Mouse (Mus musculus) MEL (cell line): ENCODE data around the gene Gpr146.

ENCODE experiments used
- BHLHE40 ChIP-seq: IDR thresholded peaks from 2 replicates; pipeline ENCODE4 v1.6.1; 2012; ENCODE audit warnings: low read depth, mild to moderate bottlenecking, inconsistent platforms, low read length, improper control_type of control experiment, borderline replicate concordance
- CTCF ChIP-seq, 3 experiments: IDR thresholded peaks in 2 of 3; conservative IDR thresholded peaks in 1 of 3; 2 replicates each; pipeline ENCODE4 v1.5.1; 2011 to 2012; ENCODE audit warnings: low read length in 3 of 3, low read depth in 2 of 3, mild to moderate bottlenecking in 2 of 3, improper control_type of control experiment in 1 of 3, inconsistent platforms in 1 of 3, mixed read lengths in 1 of 3, moderate library complexity in 1 of 3; ENCODE audit not compliant: control insufficient read depth in 1 of 3, insufficient read depth in 1 of 3, poor library complexity in 1 of 3, severe bottlenecking in 1 of 3
- ELF1 ChIP-seq: IDR thresholded peaks from 2 replicates; pipeline ENCODE4 v1.6.1; 2014; ENCODE audit warnings: low read depth, mild to moderate bottlenecking, inconsistent platforms, low read length, improper control_type of control experiment, moderate library complexity
- EP300 ChIP-seq, 2 experiments: IDR thresholded peaks; 2 replicates each; pipeline ENCODE4 v1.6.1; 2011; ENCODE audit warnings: improper control_type of control experiment in 2 of 2, low read length in 2 of 2, low read depth in 1 of 2, mild to moderate bottlenecking in 1 of 2
- JUND ChIP-seq: IDR thresholded peaks from 2 replicates; pipeline ENCODE4 v1.6.1; 2011; ENCODE audit warnings: low read depth, mild to moderate bottlenecking, improper control_type of control experiment, low read length
- KAT2A ChIP-seq: conservative IDR thresholded peaks from 2 replicates; pipeline ENCODE4 v1.6.1; 2012; ENCODE audit warnings: low read depth, low read length, improper control_type of control experiment, inconsistent platforms
- MAZ ChIP-seq: IDR thresholded peaks from 2 replicates; pipeline ENCODE4 v1.6.1; 2012; ENCODE audit warnings: low read depth, mild to moderate bottlenecking, inconsistent platforms, low read length, improper control_type of control experiment
- MXI1 ChIP-seq: IDR thresholded peaks from 2 replicates; pipeline ENCODE4 v1.6.1; 2011; ENCODE audit warnings: mild to moderate bottlenecking, low read depth, low read length, improper control_type of control experiment
- NRF1 ChIP-seq: IDR thresholded peaks from 2 replicates; pipeline ENCODE4 v1.6.1; 2014; ENCODE audit warnings: low read depth, mild to moderate bottlenecking, inconsistent platforms, low read length, improper control_type of control experiment, moderate library complexity; ENCODE audit not compliant: poor library complexity, insufficient read depth, severe bottlenecking
- POLR2A ChIP-seq, 2 experiments: IDR thresholded peaks; 2 replicates each; pipeline ENCODE4 v1.6.1; 2011 to 2012; ENCODE audit warnings: low read length in 2 of 2, mild to moderate bottlenecking in 2 of 2, control low read depth in 1 of 2, improper control_type of control experiment in 1 of 2, low read depth in 1 of 2, moderate library complexity in 1 of 2; ENCODE audit not compliant: control insufficient read depth in 1 of 2, insufficient read depth in 1 of 2, poor library complexity in 1 of 2
- SMC3 ChIP-seq: IDR thresholded peaks from 2 replicates; pipeline ENCODE4 v1.6.1; 2011; ENCODE audit warnings: low read depth, low read length, improper control_type of control experiment
- USF1 ChIP-seq: IDR thresholded peaks from 2 replicates; pipeline ENCODE4 v1.6.1; 2014; ENCODE audit warnings: low read depth, mild to moderate bottlenecking, inconsistent platforms, low read length, improper control_type of control experiment, moderate library complexity
- ZNF384 ChIP-seq: IDR thresholded peaks from 2 replicates; pipeline ENCODE4 v1.6.1; 2012; ENCODE audit warnings: low read depth, mild to moderate bottlenecking, inconsistent platforms, low read length, improper control_type of control experiment

GRCm38 (mm10) chr5:139351134-139351533, 26.4 kb upstream of the Gpr146 start, which contains the start of gene Cox19:
- TF ChIP-seq CTCF (IDR thresholded peaks at IDR 0.05 in 2 of 3, conservative IDR thresholded peaks at IDR 0.05 in 1 of 3; ENCODE audit: control insufficient read depth in 1 of 3, insufficient read depth in 1 of 3, low read depth in 2 of 3, low read length in 3 of 3, poor library complexity in 1 of 3, severe bottlenecking in 1 of 3) (no peak), ELF1 (no peak), USF1 (no peak), NRF1 (no peak), EP300 (IDR thresholded peaks at IDR 0.05; ENCODE audit: low read depth in 1 of 2, low read length in 2 of 2) (no peak), MAZ (no peak), ZNF384 (no peak), SMC3 (no peak), POLR2A (IDR thresholded peaks at IDR 0.05; ENCODE audit: control insufficient read depth in 1 of 2, insufficient read depth in 1 of 2, low read depth in 1 of 2, low read length in 2 of 2, poor library complexity in 1 of 2) (no peak), MXI1 (no peak), BHLHE40 (no peak), JUND (no peak), KAT2A (no peak)
